Mouse (Mus musculus) embryo, embryonic 11 days (tissue): Measurements from ENCODE around the gene Cytip.

Experiments used
- DNase-seq: peaks from one replicate; pipeline ENCODE4 v3.0.0-alpha.2; 2015

Gene Cytip

GRCm38 (mm10) chr2:58086420-58086819, 108.9 kb downstream of the Cytip start:
- no peak for DNase-seq

GRCm38 (mm10) chr2:58079849-58080248, 115.5 kb downstream of the Cytip start:
- DNase-seq = no peak
